Mouse (Mus musculus): ENCODE results near the gene Vps41. TPM values are rescaled to one million over a fixed set of nuclear protein-coding genes. Genes with fewer than 3 reads are reported as not detected.

The Vps41 gene
- polyA plus RNA-seq (2016; fragmentation: Nextera tagmentation; extraction: Ambion mirVana), result 105 and 110 TPM in 2 replicates

GRCm38 (mm10) chr13:18717185-18717584 is at the start of gene Vps41:
TSS of gene Vps41 (plus strand) at chr13:18717286.
- H3K9me3 ChIP-seq (replicated peaks), result no peaks in the 10 kb centered on the region
- H3K4me2 ChIP-seq (replicated peaks), result peak within 1 kb of the TSS; percentile 63
- H3K36me3 ChIP-seq, result no peaks in the 10 kb centered on the region
- H3K9ac ChIP-seq, result peak within 1 kb of the TSS; percentile 82
- peaks cover 6% of the 10 kb centered on the region; the same call in 1 of the 2 replicates for H3K4me1 ChIP-seq
- WGBS, result under 1% methylated on average over 21 of the region's 21 CpGs
- H3K27ac ChIP-seq, result peak within 1 kb of the TSS; percentile 58
- no peaks in the 10 kb centered on the region for H3K27me3 ChIP-seq
- ATAC-seq (ENCODE audit: low FRiP score), result peak; percentile 99
- peak within 1 kb of the TSS; percentile 79 for H3K4me3 ChIP-seq

- Histone ChIP-seq H3K4me3 (no peak overlapping the region), H3K4me2 (replicated peaks) (no peak overlapping the region), H3K36me3 (no peaks in the 10 kb centered on the region), H3K27me3 (no peaks in the 10 kb centered on the region), H3K9me3 (replicated peaks) (no peaks in the 10 kb centered on the region), H3K9ac (no peak overlapping the region), H3K4me1 (no peaks in the 10 kb centered on the region), H3K27ac (no peak overlapping the region)
- 39% methylated on average over 7 of the region's 7 CpGs for WGBS
- peak; percentile 69 for ATAC-seq (ENCODE audit: low FRiP score)
Measured at GRCm38 (mm10) chr13:18698518-18699065, 18.5 kb upstream of the Vps41 start.

DNA sequence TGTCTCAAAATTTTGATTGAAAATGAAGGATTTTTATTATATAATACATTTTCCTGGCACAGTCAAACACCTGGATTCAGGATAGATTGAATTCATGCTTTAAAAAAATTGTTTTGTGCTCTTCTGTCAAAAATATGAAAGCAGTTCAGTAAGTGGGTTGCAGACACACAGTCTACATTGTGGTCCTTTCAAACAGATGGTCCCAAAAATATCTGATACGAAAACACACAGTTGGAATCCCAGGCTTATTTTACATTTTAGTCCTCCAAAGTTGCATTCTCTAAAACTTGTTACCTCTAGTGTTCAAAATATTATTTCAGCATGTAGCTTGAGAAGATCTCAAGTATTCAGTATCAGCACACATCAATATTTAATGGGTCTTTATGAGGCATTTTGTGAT is 5.4 kb upstream of the Vps41 start:
- H3K9ac ChIP-seq, result no peak overlapping the region
- H3K4me2 ChIP-seq (replicated peaks), result no peak overlapping the region
- H3K36me3 ChIP-seq, result no peaks in the 10 kb centered on the region
- H3K9me3 ChIP-seq (replicated peaks), result no peaks in the 10 kb centered on the region
- no peaks in the 10 kb centered on the region for H3K27me3 ChIP-seq
- no peak for ATAC-seq (ENCODE audit: low FRiP score)
- no peak overlapping the region for H3K27ac ChIP-seq
- 84% methylated on average over 1 of the region's 1 CpGs for WGBS
- no peaks in the 10 kb centered on the region for H3K4me1 ChIP-seq
- H3K4me3 ChIP-seq, result no peak overlapping the region

- H3K4me2 ChIP-seq (replicated peaks), result peak overlapping the region; percentile 63; the same call in 1 of the 2 replicates
- H3K4me3 ChIP-seq, result peak overlapping the region; percentile 79; the same call in 1 of the 2 replicates
- 46% methylated on average over 5 of the region's 5 CpGs for whole genome bisulfite sequencing
- peaks cover 6% of the 10 kb centered on the region; the same call in 1 of the 2 replicates for H3K4me1 ChIP-seq
- H3K27ac ChIP-seq, result no peak overlapping the region
- no peak overlapping the region for H3K9ac ChIP-seq
- no peaks in the 10 kb centered on the region for H3K36me3 ChIP-seq
- peak; percentile 46 for ATAC-seq (ENCODE audit: low FRiP score)
- no peaks in the 10 kb centered on the region for H3K9me3 ChIP-seq (replicated peaks)
- H3K27me3 ChIP-seq, result no peaks in the 10 kb centered on the region
Measured at GRCm38 (mm10) chr13:18716707-18717106, 379 bp upstream of the Vps41 start.

DNA sequence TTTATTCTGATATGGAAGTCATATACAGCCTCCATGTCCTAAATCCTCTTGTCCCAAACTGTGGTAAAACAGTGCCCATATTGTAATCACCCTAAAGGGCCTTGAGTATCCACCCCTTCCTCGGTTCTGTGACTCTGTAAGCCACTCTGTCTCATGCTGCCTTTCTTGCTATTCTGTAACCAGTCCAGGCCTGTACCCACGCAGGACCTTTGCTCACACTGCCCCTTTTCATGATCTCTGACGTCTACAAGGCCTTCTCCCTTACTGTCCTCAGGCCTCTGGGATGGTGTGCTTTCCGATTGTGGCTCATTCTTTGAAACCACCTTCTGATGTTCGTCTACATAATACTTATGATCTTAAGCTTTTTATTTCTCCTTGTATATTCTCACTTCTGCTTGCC is 1.4 kb downstream of the Vps41 start:
- Histone ChIP-seq H3K9me3 (replicated peaks) (no peaks in the 10 kb centered on the region), H3K4me1 (peaks cover 6% of the 10 kb centered on the region; the same call in 1 of the 2 replicates), H3K27ac (no peak overlapping the region), H3K27me3 (no peaks in the 10 kb centered on the region), H3K4me2 (replicated peaks) (peak overlapping the region; percentile 63; the same call in 1 of the 2 replicates), H3K36me3 (peaks cover 3% of the 10 kb centered on the region; the same call in 1 of the 2 replicates), H3K4me3 (no peak overlapping the region), H3K9ac (no peak overlapping the region)
- no peak for ATAC-seq (ENCODE audit: low FRiP score)
- WGBS, result 84% methylated on average over 5 of the region's 5 CpGs

GRCm38 (mm10) chr13:18730666-18731065 is 13.6 kb downstream of the Vps41 start:
- H3K36me3 ChIP-seq, result peaks cover 13% of the 10 kb centered on the region
- no peaks in the 10 kb centered on the region for H3K4me1 ChIP-seq
- no peak for ATAC-seq (ENCODE audit: low FRiP score)
- H3K9ac ChIP-seq, result no peak overlapping the region
- no peaks in the 10 kb centered on the region for H3K9me3 ChIP-seq (replicated peaks)
- H3K4me2 ChIP-seq (replicated peaks), result no peak overlapping the region
- H3K27me3 ChIP-seq, result no peaks in the 10 kb centered on the region
- no peak overlapping the region for H3K4me3 ChIP-seq
- WGBS, result 94% methylated on average over 3 of the region's 3 CpGs
- H3K27ac ChIP-seq, result no peak overlapping the region

DNA sequence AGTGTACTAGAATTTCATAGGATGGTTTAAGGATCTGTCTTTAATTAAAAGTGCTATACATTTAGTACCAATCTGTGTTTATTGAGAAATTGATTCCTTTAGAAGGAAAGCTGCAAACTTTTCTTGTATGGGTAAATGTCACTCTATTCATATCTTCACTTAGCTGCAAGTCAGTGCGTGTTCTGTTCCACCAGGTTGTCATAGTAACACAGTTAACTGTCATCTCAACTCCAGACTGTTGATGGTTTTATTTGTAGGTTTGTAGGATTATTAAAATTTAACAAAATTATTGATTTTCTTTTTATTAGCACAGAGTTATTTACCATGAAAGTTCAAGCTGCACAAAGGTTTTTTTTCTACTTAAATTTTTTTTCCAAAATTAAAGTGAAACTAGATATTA is 19.5 kb downstream of the Vps41 start:
- no peaks in the 10 kb centered on the region for H3K27me3 ChIP-seq
- H3K27ac ChIP-seq, result no peak overlapping the region
- H3K4me3 ChIP-seq, result no peak overlapping the region
- peaks cover 8% of the 10 kb centered on the region; the same call in 1 of the 2 replicates for H3K9me3 ChIP-seq (replicated peaks)
- no peak overlapping the region for H3K9ac ChIP-seq
- no peaks in the 10 kb centered on the region for H3K4me1 ChIP-seq
- H3K4me2 ChIP-seq (replicated peaks), result no peak overlapping the region
- peaks cover 24% of the 10 kb centered on the region for H3K36me3 ChIP-seq
- ATAC-seq (ENCODE audit: low FRiP score), result no peak
- WGBS, result 68% methylated on average over 1 of the region's 1 CpGs

DNA sequence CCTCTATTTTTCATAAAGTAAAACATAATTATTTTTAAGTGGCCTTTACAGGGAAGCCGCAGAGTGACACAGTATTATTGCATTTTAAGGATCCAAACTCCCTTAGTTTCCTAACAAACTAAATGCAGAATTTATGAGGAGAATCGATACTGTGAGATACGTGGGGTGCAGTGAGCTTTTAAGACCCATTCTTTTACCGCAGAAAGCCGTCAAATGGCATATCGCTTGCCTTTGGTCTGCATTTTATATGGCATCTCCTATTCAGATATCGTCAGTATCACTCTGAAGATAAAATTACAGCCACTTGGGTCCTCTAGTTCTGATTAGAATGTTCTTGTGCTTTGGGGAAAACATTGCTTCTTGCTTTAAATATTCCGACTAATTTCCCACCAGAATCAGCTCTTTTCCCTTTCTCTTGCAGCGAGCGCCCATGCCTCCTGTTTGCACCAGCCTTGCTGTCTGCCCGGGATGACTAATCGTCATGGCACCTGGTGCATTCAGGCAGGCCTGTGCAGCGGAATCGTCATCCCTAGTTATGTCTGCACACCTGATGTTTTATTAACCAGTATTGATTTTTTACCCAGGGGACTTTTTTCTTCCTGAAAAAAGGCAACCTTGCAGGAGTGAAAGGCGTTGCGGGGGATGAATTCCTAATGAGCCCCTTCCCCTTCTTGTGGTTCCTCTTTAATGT is 26.6 kb downstream of the Vps41 start:
- H3K4me3 ChIP-seq, result no peak overlapping the region

DNA sequence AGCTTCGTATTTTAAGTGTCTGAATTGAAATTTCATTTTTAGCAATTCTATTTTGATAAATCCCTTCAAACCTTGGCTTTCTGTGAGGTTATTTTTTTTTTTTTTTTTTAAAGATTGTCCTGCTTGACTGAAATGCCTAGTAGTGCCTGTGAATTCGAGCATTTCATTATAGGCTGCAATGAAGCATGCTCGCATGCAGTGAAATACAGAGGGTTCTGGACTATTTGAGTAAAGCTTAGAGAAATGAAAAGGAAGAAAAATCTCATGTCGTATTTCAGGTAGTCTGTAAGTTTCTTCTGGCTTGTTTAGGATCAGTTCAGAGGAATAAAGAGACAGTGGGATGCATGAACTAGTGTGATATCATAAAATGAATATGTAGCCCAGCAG is 27.2 kb downstream of the Vps41 start:
- Histone ChIP-seq H3K4me2 (replicated peaks) (no peak overlapping the region), H3K9me3 (replicated peaks) (peaks cover 8% of the 10 kb centered on the region; the same call in 1 of the 2 replicates), H3K4me1 (no peaks in the 10 kb centered on the region), H3K27ac (peak overlapping the region; percentile 64), H3K36me3 (peaks cover 24% of the 10 kb centered on the region), H3K4me3 (no peak overlapping the region), H3K9ac (no peak overlapping the region), H3K27me3 (no peaks in the 10 kb centered on the region)
- WGBS, result 76% methylated on average over 4 of the region's 4 CpGs
- ATAC-seq (ENCODE audit: low FRiP score), result no peak

More for the DNA sequence above, 26.6 kb downstream of the Vps41 start:
- H3K9ac ChIP-seq, result 0 out of 2 replicates have a peak overlapping the region, but pooled peaks have one; percentile 6
- peaks cover 25% of the 10 kb centered on the region for H3K36me3 ChIP-seq
- no peaks in the 10 kb centered on the region for H3K4me1 ChIP-seq
- peak overlapping the region; percentile 20; the same call in 1 of the 2 replicates for H3K4me2 ChIP-seq (replicated peaks)
- peak overlapping the region; percentile 64; the same call in 1 of the 2 replicates for H3K27ac ChIP-seq
- WGBS, result 75% methylated on average over 16 of the region's 16 CpGs
- H3K9me3 ChIP-seq (replicated peaks), result peaks cover 8% of the 10 kb centered on the region; the same call in 1 of the 2 replicates
- H3K27me3 ChIP-seq, result no peaks in the 10 kb centered on the region
- ATAC-seq (ENCODE audit: low FRiP score), result peak; percentile 90

DNA sequence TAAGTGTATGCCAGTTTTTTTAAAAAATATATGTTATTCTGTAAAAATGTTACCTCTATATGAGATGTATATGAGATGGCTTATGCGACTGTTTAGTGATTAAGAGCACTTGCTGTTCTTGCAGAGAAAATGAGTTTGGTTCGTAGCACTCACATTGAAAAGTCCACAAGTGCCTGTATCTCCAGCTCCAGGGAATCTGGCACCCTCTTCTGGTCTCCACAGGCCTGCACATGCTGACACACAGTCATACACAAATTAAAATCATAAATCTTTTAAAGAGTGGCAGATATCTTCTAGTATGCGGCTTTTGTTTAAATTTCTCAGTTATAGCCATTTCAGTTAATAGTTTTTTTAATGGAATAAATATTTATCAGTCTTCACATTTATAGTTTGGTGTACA is 40.9 kb downstream of the Vps41 start:
- WGBS, result 84% methylated on average over 3 of the region's 3 CpGs
- no peak overlapping the region for H3K27ac ChIP-seq

GRCm38 (mm10) chr13:18759361-18760056 is 42.4 kb downstream of the Vps41 start:
- ATAC-seq (ENCODE audit: low FRiP score), result no peak
- no peaks in the 10 kb centered on the region for H3K27me3 ChIP-seq
- H3K36me3 ChIP-seq, result no peaks in the 10 kb centered on the region
- no peaks in the 10 kb centered on the region for H3K4me1 ChIP-seq
- H3K27ac ChIP-seq, result no peak overlapping the region
- H3K9ac ChIP-seq, result no peak overlapping the region
- no peak overlapping the region for H3K4me2 ChIP-seq (replicated peaks)
- H3K9me3 ChIP-seq (replicated peaks), result no peaks in the 10 kb centered on the region
- no peak overlapping the region for H3K4me3 ChIP-seq
- WGBS, result 86% methylated on average over 5 of the region's 5 CpGs

More for the DNA sequence above, 40.9 kb downstream of the Vps41 start:
- Histone ChIP-seq H3K4me3 (no peak overlapping the region), H3K27me3 (no peaks in the 10 kb centered on the region), H3K36me3 (no peaks in the 10 kb centered on the region), H3K9ac (no peak overlapping the region), H3K4me1 (no peaks in the 10 kb centered on the region), H3K9me3 (replicated peaks) (no peaks in the 10 kb centered on the region), H3K4me2 (replicated peaks) (no peak overlapping the region)
- ATAC-seq (ENCODE audit: low FRiP score), result no peak

DNA sequence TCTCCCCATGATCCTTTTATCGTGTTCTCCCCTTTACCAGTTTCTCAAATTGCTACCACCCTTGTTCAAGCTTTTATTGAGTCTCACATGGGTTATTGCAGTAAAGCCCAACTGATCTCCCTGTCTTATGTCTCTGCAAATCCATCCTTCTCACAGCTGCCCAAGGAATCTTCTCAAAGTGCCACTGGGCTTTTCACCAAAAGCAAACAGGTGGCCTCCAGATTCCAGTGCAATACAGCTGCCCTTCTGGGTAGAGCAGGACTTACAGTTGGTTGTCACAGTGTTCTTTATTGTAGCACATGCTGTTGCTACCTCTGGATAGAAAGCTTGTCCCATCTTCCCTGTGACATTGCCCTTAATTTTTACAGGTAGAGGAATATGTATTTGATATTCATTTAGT is 44.4 kb downstream of the Vps41 start:
- WGBS, result 39% methylated on average over 1 of the region's 1 CpGs
- H3K27me3 ChIP-seq, result no peaks in the 10 kb centered on the region
- no peak overlapping the region for H3K27ac ChIP-seq
- H3K9ac ChIP-seq, result no peak overlapping the region
- H3K4me2 ChIP-seq (replicated peaks), result no peak overlapping the region
- no peak for ATAC-seq (ENCODE audit: low FRiP score)
- H3K9me3 ChIP-seq (replicated peaks), result no peaks in the 10 kb centered on the region
- H3K4me1 ChIP-seq, result no peaks in the 10 kb centered on the region
- no peaks in the 10 kb centered on the region for H3K36me3 ChIP-seq
- no peak overlapping the region for H3K4me3 ChIP-seq

Data from hindbrain, embryonic 12.5 days (tissue).